Mouse (Mus musculus) heart, adult 2 months (tissue): ENCODE results near the gene Akap11.
"Not testable (repeated sequence)": the region's sequence is repeated elsewhere in the genome, so short reads cannot be mapped to it uniquely, and the experiment has no call there.

Source experiments
- CTCF ChIP-seq: fragments of 200-600 bp; IDR thresholded peaks from 2 replicates; pipeline ENCODE4 v1.8.1; 2022; ENCODE audit warnings: antibody characterized with exemption, mild to moderate bottlenecking, moderate library complexity
- EP300 ChIP-seq: fragments of 200-500 bp; IDR thresholded peaks from 2 replicates; pipeline ENCODE4 v1.6.1; 2011; ENCODE audit warnings: low read depth, low read length, control low read depth; ENCODE audit not compliant: insufficient read depth
- POLR2A ChIP-seq: fragments of 200-500 bp; IDR thresholded peaks from 2 replicates; pipeline ENCODE4 v1.6.1; 2011; ENCODE audit warnings: mild to moderate bottlenecking, low read depth, low read length, control low read depth; ENCODE audit not compliant: insufficient read depth

GRCm38 (mm10) chr14:78554830-78555229, 18.2 kb upstream of the Akap11 start:
- TF ChIP-seq CTCF, POLR2A, EP300: not testable (repeated sequence)
